Mouse (Mus musculus): Measurements from ENCODE around the gene Fkbpl. TPM values are rescaled to one million over a fixed set of nuclear protein-coding genes. Genes with fewer than 3 reads are reported as not detected.

Gene Fkbpl
- polyA plus RNA-seq, 1 experiment from 2014 or later: 5.6 TPM

DNA sequence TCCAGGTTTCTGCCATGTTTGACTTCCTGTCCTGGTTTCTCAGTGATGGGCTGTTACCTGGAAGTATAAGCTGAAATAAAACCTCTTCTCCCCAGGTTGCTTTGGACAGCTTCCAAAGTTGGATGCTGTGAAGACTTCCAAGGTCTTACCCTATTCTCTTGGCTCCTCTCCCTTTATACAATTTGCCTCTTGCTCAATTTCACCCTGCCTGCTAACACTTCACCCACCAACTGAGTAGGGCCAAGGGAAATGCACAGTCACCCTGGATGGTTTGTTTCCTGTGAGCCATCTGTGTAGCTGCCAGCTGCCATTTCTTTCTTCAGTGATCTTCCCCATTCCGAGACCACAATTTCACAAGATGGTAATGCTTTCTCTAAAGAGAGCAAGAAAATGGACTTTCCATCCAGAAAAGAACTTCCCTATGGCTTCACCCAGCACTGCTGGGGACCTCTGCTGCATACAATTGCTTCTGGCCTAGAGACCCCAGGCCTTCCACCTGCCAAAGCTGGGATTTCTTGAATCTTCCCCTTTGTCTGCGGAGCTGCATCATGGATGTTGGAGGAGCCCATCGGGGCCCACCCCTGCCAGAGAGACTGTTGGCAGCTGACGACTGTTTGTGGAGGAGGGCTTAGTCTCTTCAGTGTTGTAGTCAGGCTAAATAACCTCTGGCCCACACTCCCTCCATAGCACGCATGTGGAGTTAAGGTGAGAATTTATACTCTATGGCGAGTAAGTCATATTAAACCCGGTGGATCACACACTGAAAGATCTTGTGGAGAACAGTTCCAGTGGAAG is 4.9 kb upstream of the Fkbpl start:
- no peak overlapping the region for H3K4me2 ChIP-seq
- H3K9me3 ChIP-seq (replicated peaks): no peaks in the 10 kb centered on the region
- no peak overlapping the region for H3K4me3 ChIP-seq (replicated peaks)
- no peak overlapping the region for H3K27ac ChIP-seq
- no peak overlapping the region for H3K9ac ChIP-seq
- no peak for DNase-seq
- 60% methylated on average over 7 of the region's 7 CpGs for WGBS (ENCODE audit: insufficient replicate concordance)
- H3K36me3 ChIP-seq: no peaks in the 10 kb centered on the region
- ATAC-seq (ENCODE audit: low read depth): no peak
- H3K27me3 ChIP-seq: peaks cover 20% of the 10 kb centered on the region
- peaks cover under 1% of the 10 kb centered on the region; the same call in 1 of the 2 replicates for H3K4me1 ChIP-seq (replicated peaks)

GRCm38 (mm10) chr17:34640778-34641601 is 3.6 kb upstream of the Fkbpl start:
- ATAC-seq (ENCODE audit: low read depth) (no peak), DNase-seq (no peak)
- Histone ChIP-seq H3K4me1 (replicated peaks) (peaks cover 13% of the 10 kb centered on the region), H3K9me3 (replicated peaks) (no peaks in the 10 kb centered on the region), H3K36me3 (no peaks in the 10 kb centered on the region), H3K4me2 (no peak overlapping the region), H3K27me3 (peaks cover 19% of the 10 kb centered on the region), H3K9ac (no peak overlapping the region), H3K4me3 (replicated peaks) (no peak overlapping the region), H3K27ac (no peak overlapping the region)
- 31% methylated on average over 11 of the region's 11 CpGs for WGBS (ENCODE audit: insufficient replicate concordance)

DNA sequence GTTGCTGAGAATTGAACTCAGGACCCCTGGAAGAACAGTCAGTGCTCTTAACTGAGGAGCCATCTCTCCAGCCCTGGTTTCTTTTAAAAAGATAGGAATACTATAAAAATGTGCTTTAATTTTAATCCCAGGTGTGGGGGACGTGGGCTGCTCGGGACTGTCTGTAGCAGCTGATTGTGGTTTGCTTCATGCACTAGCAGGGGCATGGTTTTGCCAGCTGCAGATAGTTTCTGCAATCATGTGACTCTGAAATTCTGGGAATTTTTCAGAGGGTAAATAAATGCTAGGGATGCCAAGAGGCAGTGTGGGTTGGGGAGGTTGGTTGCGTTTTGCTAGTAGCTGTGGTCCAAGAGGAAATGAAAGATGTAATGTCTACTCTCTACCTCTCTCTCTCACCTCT is 2.6 kb upstream of the Fkbpl start:
- H3K9ac ChIP-seq: no peak overlapping the region
- peaks cover 21% of the 10 kb centered on the region for H3K4me1 ChIP-seq (replicated peaks)
- no peak overlapping the region for H3K4me2 ChIP-seq
- H3K36me3 ChIP-seq: no peaks in the 10 kb centered on the region
- H3K27ac ChIP-seq: no peak overlapping the region
- H3K4me3 ChIP-seq (replicated peaks): no peak overlapping the region
- peaks cover 19% of the 10 kb centered on the region for H3K27me3 ChIP-seq
- DNase-seq: no peak
- H3K9me3 ChIP-seq (replicated peaks): no peaks in the 10 kb centered on the region
- 58% methylated on average over 3 of the region's 3 CpGs for WGBS (ENCODE audit: insufficient replicate concordance)
- ATAC-seq (ENCODE audit: low read depth): no peak

- Histone ChIP-seq H3K27ac (no peak overlapping the region), H3K9ac (no peak overlapping the region), H3K36me3 (no peaks in the 10 kb centered on the region), H3K4me3 (replicated peaks) (no peak overlapping the region), H3K27me3 (peaks cover 11% of the 10 kb centered on the region), H3K4me2 (no peak overlapping the region), H3K9me3 (replicated peaks) (no peaks in the 10 kb centered on the region), H3K4me1 (replicated peaks) (peaks cover 31% of the 10 kb centered on the region)
- ATAC-seq (ENCODE audit: low read depth): no peak
- WGBS (ENCODE audit: insufficient replicate concordance): 62% methylated on average over 4 of the region's 4 CpGs
- no peak for DNase-seq
These were observed 1.2 kb upstream of the Fkbpl start for GRCm38 (mm10) chr17:34643379-34643778.

DNA sequence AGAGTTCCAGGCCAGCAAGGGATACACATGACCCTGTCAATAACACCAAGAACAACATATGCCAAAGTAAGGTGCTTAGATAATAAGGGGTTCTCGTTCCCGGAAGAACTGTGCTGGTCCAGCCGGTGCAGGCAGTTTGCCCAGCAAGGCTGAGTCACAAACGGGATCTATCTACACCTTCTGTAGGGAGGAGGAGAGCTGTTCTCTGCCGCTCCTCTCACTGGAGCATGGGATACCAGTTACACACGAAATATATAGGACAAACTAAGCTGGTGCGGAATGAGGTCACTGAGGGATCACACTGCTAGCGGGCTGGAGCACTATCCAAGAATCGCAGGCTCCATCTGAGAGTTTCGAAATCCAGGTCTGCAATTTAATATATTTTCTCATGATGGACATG is 620 bp upstream of the Fkbpl start:
- no peak for DNase-seq
- Histone ChIP-seq H3K9ac (no peak overlapping the region), H3K4me2 (no peak overlapping the region), H3K4me3 (replicated peaks) (no peak overlapping the region), H3K4me1 (replicated peaks) (peaks cover 35% of the 10 kb centered on the region), H3K9me3 (replicated peaks) (no peaks in the 10 kb centered on the region), H3K36me3 (peaks cover 4% of the 10 kb centered on the region; the same call in 1 of the 2 replicates), H3K27ac (no peak overlapping the region), H3K27me3 (peaks cover 11% of the 10 kb centered on the region)
- no peak for ATAC-seq (ENCODE audit: low read depth)
- WGBS (ENCODE audit: insufficient replicate concordance): 66% methylated on average over 10 of the region's 10 CpGs

DNA sequence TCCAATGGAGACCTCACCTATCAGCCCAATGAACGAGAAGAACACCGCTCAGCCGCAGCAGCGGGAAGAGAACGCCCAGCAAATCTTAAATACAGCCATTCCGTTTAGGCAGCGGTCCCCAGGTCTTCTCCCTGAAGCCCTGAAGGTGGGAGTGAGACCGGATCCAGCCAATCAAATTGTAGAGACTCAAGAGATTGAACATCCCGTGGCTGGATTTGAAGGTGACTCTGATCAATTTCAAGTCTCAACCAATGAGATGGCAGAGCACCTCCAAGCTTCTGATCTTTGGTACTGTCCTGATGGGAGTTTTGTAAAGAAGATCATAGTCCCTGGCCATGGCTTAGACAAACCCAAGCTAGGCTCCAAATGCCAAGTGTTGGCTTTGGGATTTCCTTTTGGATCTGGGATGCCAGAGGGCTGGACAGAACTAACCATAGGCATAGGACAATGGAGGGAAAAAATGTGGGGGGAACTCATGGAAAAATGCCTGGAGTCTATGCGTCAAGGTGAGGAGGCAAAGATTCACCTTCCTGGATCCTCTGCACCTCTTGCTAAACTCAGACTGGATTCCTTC is 779 bp downstream of the Fkbpl start:
- peak overlapping the region; percentile 73 for H3K9ac ChIP-seq
- H3K4me2 ChIP-seq: peak overlapping the region; percentile 90
- H3K9me3 ChIP-seq (replicated peaks): no peaks in the 10 kb centered on the region
- H3K27me3 ChIP-seq: peaks cover 11% of the 10 kb centered on the region; the same call in 1 of the 2 replicates
- peak overlapping the region; percentile 94 for H3K4me3 ChIP-seq (replicated peaks)
- ATAC-seq (ENCODE audit: low read depth): no peak
- WGBS (ENCODE audit: insufficient replicate concordance): 48% methylated on average over 10 of the region's 10 CpGs
- peaks cover 41% of the 10 kb centered on the region for H3K4me1 ChIP-seq (replicated peaks)
- peak overlapping the region; percentile 72 for H3K27ac ChIP-seq
- DNase-seq: no peak
- H3K36me3 ChIP-seq: peaks cover 17% of the 10 kb centered on the region

DNA sequence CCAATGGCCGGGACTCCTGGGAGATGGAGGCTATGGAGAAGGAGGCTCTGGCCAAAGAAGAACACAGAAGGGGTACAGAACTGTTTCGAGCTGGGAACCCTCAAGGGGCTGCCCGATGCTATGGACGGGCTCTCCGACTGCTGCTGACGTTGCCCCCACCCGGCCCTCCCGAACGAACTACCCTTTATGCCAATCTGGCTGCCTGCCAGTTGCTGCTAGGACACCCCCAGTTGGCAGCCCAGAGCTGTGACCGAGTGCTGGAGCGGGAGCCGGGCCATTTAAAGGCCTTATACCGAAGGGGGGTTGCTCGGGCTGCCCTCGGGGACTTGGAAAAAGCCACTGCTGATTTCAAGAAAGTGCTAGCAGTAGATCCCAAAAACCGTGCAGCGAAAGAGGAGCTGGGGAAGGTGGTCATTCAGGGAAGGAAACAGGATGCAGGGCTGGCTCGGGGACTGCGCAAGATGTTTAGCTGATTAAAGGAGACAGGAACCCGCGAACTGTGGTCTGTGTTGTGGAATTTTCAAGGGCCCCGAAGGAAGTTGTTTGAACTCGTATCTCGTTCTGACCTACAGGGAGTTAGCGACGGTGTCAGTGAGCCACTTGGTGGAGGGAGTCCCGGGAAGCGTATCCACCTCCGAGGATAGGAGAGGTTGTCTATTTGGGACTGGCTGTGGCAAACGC is 1.4 kb downstream of the Fkbpl start:
- peak overlapping the region; percentile 13; the same call in 1 of the 2 replicates for H3K9ac ChIP-seq
- peak overlapping the region; percentile 43 for H3K27ac ChIP-seq
- H3K4me3 ChIP-seq (replicated peaks): peak overlapping the region; percentile 94
- H3K4me1 ChIP-seq (replicated peaks): peaks cover 41% of the 10 kb centered on the region
- no peaks in the 10 kb centered on the region for H3K9me3 ChIP-seq (replicated peaks)
- H3K27me3 ChIP-seq: peaks cover 8% of the 10 kb centered on the region; the same call in 1 of the 2 replicates
- WGBS (ENCODE audit: insufficient replicate concordance): 57% methylated on average over 30 of the region's 30 CpGs
- ATAC-seq (ENCODE audit: low read depth) (no peak), DNase-seq (no peak)
- peaks cover 23% of the 10 kb centered on the region for H3K36me3 ChIP-seq
- H3K4me2 ChIP-seq: peak overlapping the region; percentile 90

DNA sequence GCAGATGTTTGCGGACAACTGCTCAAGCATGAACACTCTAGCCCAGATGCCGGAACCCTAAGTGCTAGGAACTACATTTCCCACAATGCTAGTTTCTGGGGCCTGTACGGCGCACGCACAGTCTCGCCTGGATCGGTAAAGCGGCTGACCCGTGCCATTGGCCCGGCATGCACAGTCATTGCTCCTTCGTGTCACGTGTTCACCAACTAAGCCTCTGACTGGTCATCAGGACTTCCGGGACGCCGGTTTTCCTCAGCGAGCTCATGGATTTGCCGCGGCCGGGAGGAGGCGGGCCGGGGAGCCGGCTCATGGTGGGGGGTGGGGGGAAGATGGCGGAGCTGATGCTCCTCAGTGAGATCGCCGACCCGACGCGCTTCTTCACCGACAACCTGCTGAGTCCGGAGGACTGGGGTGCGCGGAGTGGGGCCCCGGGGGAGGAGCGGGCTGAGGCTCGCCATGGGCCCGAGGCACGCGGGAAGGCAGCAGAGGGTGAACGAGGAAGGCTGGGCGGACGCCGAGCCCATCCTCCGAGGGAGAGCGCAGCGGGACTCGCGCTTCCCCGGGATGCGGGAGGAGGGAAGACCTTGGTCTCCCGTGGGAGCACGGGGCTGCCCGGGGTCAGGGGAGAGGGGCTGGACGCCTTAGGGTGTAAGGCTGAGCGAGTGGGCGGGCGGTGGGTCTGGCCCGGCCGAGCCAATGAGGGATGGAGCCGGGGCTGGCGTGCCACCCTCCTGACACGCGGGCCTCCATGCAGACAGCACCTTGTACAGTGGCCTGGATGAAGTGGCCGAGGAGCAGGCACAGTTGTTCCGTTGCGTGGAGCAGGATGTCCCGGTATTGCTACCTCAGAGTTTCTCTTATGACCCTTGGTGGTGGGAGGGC is 2.6 kb downstream of the Fkbpl start, which contains the start of gene Atf6b:
Gene Atf6b, plus strand, starts transcription at position 241 of the 882 bp plus-strand sequence.
- Histone ChIP-seq H3K27me3 (0 out of 2 replicates have a peak, but pooled peaks cover 3% of the 10 kb centered on the region), H3K4me3 (replicated peaks) (peak within 1 kb of the TSS; percentile 94), H3K9me3 (replicated peaks) (no peaks in the 10 kb centered on the region), H3K9ac (peak within 1 kb of the TSS; percentile 88), H3K27ac (peak within 1 kb of the TSS; percentile 71), H3K4me2 (peak within 1 kb of the TSS; percentile 90), H3K4me1 (replicated peaks) (peaks cover 41% of the 10 kb centered on the region), H3K36me3 (peaks cover 33% of the 10 kb centered on the region)
- WGBS (ENCODE audit: insufficient replicate concordance): under 1% methylated on average over 66 of the region's 66 CpGs
- peak; percentile 96 for DNase-seq
- peak; percentile 96 for ATAC-seq (ENCODE audit: low read depth)

DNA sequence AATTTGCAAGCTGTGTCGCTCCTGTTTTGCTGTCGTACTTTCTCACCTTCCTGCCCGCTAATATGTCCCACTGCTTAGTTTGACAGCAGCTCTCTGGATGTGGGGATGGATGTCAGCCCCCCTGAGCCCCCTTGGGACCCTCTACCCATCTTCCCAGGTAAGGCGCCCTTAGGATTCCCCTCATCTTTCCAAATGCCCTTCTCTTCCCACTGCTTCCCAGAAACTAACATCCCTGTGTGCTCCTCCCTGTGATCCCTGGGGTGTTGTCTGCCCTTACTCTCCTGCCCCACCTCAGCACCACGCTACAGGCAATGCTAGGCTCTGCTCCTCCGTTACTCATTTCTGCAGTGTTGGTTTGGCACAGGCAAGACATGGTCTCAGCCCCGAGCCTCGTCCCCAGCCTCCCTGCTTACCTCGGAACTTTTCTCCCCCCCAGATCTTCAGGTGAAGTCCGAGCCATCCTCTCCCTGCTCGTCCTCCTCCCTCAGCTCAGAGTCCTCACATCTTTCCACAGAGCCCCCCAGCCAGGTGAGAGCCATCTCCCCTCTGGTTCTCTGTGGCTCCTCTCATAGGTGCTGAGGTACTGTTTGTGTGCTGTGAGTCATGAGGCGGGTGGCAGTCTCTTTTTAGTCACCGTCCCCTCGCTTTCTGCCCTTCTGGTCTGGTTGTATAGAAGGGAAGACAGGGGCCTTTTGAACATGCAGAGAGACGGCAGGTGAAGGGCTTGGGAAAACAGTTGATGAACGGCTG is 3.8 kb downstream of the Fkbpl start:
- H3K4me2 ChIP-seq: peak overlapping the region; percentile 90
- peak overlapping the region; percentile 88 for H3K9ac ChIP-seq
- no peak for ATAC-seq (ENCODE audit: low read depth)
- 83% methylated on average over 16 of the region's 16 CpGs for WGBS (ENCODE audit: insufficient replicate concordance)
- no peak for DNase-seq
- peaks cover 43% of the 10 kb centered on the region for H3K36me3 ChIP-seq
- H3K9me3 ChIP-seq (replicated peaks): no peaks in the 10 kb centered on the region
- 0 out of 2 replicates have a peak, but pooled peaks cover 2% of the 10 kb centered on the region for H3K27me3 ChIP-seq
- H3K4me3 ChIP-seq (replicated peaks): peak overlapping the region; percentile 94
- no peak overlapping the region for H3K27ac ChIP-seq
- peaks cover 41% of the 10 kb centered on the region for H3K4me1 ChIP-seq (replicated peaks)

Data from liver, embryonic 13.5 days (tissue).